Comparison of ENCODE assay signal across 8 mouse cellular contexts in genomic region chr9:107541474-107542351, GRCm38 (mm10). TPM values are rescaled to one million over a fixed set of nuclear protein-coding genes. Genes with fewer than 3 reads are reported as not detected.
DNase-seq lines count a peak whose midpoint lies in the region; ATAC-seq lines count a peak whose summit lies in the region.

Gene Cyb561d2 (minus strand): TSS chr9:107542193.
Gene Nprl2 (plus strand): TSS chr9:107542226.

- H3K9ac ChIP-seq in hindbrain, embryonic 15.5 days, result peak within 1 kb of the TSS; percentile 63

- peaks cover 46% of the 10 kb centered on the region for H3K4me1 ChIP-seq in hindbrain, embryonic 15.5 days (replicated peaks)

- H3K27me3 ChIP-seq in hindbrain, embryonic 15.5 days, result no peaks in the 10 kb centered on the region

- H3K27ac ChIP-seq in hindbrain, embryonic 15.5 days (replicated peaks), result peak within 1 kb of the TSS; percentile 82
- peak within 1 kb of the TSS; percentile 72 for H3K27ac ChIP-seq in macrophage

- H3K4me2 ChIP-seq in hindbrain, embryonic 15.5 days, result peak within 1 kb of the TSS; percentile 72

- H3K79me2 ChIP-seq in macrophage (ENCODE audit: inconsistent target), result peaks cover 17% of the 10 kb centered on the region

- peak; percentile 95 for DNase-seq in T-cell, adult 2 months (ENCODE audit: low spot score)
- peak; percentile 90 to 92 for DNase-seq in cerebellum, postnatal 36 days
- peak; percentile 95 to 97 for DNase-seq in frontal cortex, postnatal 36 days (ENCODE audit: low spot score in 2 of 2)
- peak; percentile 92 to 95 for DNase-seq in left cerebral cortex, adult 18-20 months (ENCODE audit: low spot score in 2 of 2)
- DNase-seq in right cerebral cortex, adult 18-20 months, result peak; percentile 96
- peak; percentile 77 for DNase-seq in urinary bladder, postnatal 10 days (ENCODE audit: low spot score)

- no peaks in the 10 kb centered on the region for H3K9me3 ChIP-seq in hindbrain, embryonic 15.5 days

- peak; percentile 88 for ATAC-seq in hindbrain, embryonic 15.5 days (ENCODE audit: low FRiP score, low read depth)

- H3K4me3 ChIP-seq in hindbrain, embryonic 15.5 days, result peak within 1 kb of the TSS; percentile 75
- peak within 1 kb of the TSS; percentile 78 for H3K4me3 ChIP-seq in macrophage (ENCODE audit: inconsistent target)

- peaks cover 46% of the 10 kb centered on the region for H3K36me3 ChIP-seq in hindbrain, embryonic 15.5 days
- H3K36me3 ChIP-seq in macrophage (ENCODE audit: inconsistent target), result peaks cover 41% of the 10 kb centered on the region

- WGBS in hindbrain, embryonic 15.5 days, result under 1% methylated on average over 46 of the region's 46 CpGs
- 1% methylated on average over 46 of the region's 46 CpGs for WGBS in macrophage (ENCODE audit: missing documents)

RNA-seq across cellular contexts. Expression of gene Cyb561d2, which starts in this region (rescaled TPM):
- 45.3 and 47.3 TPM in 2 replicates for polyA plus RNA-seq in hindbrain, embryonic 15.5 days (2015; fragmentation: Nextera tagmentation; extraction: Ambion mirVana)
- total RNA-seq in left cerebral cortex, adult 18-20 months (2021), result 10 to 100 TPM; 14.3 to 16.2 TPM
- total RNA-seq in macrophage (2018; cell fraction: chromatin; rRNA removed), result 1 to 10 TPM in 17 of 26 experiments, under 1 TPM in 5, not detected in 4; 0.40 to 4.5 (median 1.5) TPM
- total RNA-seq in macrophage (2018; cell fraction: cytosol; rRNA removed), result 10 to 100 TPM; 10.2 to 18.0 (median 14.8) TPM
- total RNA-seq in macrophage (2018; cell fraction: nucleus; rRNA removed), result 1 to 10 TPM; 2.7 to 9.8 (median 6.4) TPM
- 7.6 to 19.6 TPM (median 16.7 TPM) in 3 replicates for polyA plus RNA-seq in macrophage (2018)

RNA-seq across cellular contexts. Expression of gene Nprl2, which starts in this region (rescaled TPM):
- 69.2 and 70.2 TPM in 2 replicates for polyA plus RNA-seq in hindbrain, embryonic 15.5 days (2015; fragmentation: Nextera tagmentation; extraction: Ambion mirVana)
- 10 to 100 TPM; 42.2 to 43.6 TPM for total RNA-seq in left cerebral cortex, adult 18-20 months (2021)
- total RNA-seq in macrophage (2018; cell fraction: chromatin; rRNA removed), result 10 to 100 TPM in 14 of 26 experiments, 1 to 10 TPM in 12; 2.6 to 35.7 (median 11.3) TPM
- 10 to 100 TPM in 1 of 26 experiments, 1 to 10 TPM in 25; 4.5 to 10.6 (median 7.5) TPM for total RNA-seq in macrophage (2018; cell fraction: cytosol; rRNA removed)
- 10 to 100 TPM in 8 of 26 experiments, 1 to 10 TPM in 18; 1.8 to 21.2 (median 8.1) TPM for total RNA-seq in macrophage (2018; cell fraction: nucleus; rRNA removed)
- polyA plus RNA-seq in macrophage (2018), result 9.4 to 15.1 TPM (median 10.0 TPM) in 3 replicates

Comparison
In these comparisons a context has a peak if more than half of its experiments do, and no peak if none do; other contexts are left out.
1. Peak in every context shown above with its lines: DNase-seq, ATAC-seq, H3K4me3 ChIP-seq and H3K27ac ChIP-seq.